Mouse (Mus musculus) heart, embryonic 12.5 days (tissue): ENCODE results near the gene 4930412O13Rik. TPM values are rescaled to one million over a fixed set of nuclear protein-coding genes. Genes with fewer than 3 reads are reported as not detected.

Source experiments
- ATAC-seq: fragments of 200-750 bp; cut with Nextera tagmentation; 2 replicates; pipeline ENCODE4 v1.8.0; 2017; ENCODE audit warnings: moderate TSS enrichment, moderate library complexity; ENCODE audit not compliant: insufficient number of reproducible peaks, low FRiP score
- H3K27ac ChIP-seq: fragments of 300-500 bp; sonication (generic); 2 replicates; pipeline ENCODE4 v1.5.1; 2016; ENCODE audit warnings: mild to moderate bottlenecking, moderate library complexity; ENCODE audit not compliant: poor library complexity, severe bottlenecking
- H3K27me3 ChIP-seq: fragments of 300-500 bp; sonication (generic); replicated peaks from 2 replicates; pipeline ENCODE4 v1.6.1; 2016; ENCODE audit warnings: mild to moderate bottlenecking, moderate library complexity
- H3K36me3 ChIP-seq: fragments of 300-500 bp; sonication (generic); 2 replicates; pipeline ENCODE4 v1.6.1; 2016; ENCODE audit warnings: mild to moderate bottlenecking, moderate library complexity
- H3K4me1 ChIP-seq: fragments of 300-500 bp; sonication (generic); replicated peaks from 2 replicates; pipeline ENCODE4 v1.6.1; 2016; ENCODE audit warnings: mild to moderate bottlenecking
- H3K4me2 ChIP-seq: fragments of 300-500 bp; sonication (generic); 2 replicates; pipeline ENCODE4 v1.6.1; 2016; ENCODE audit warnings: mild to moderate bottlenecking, moderate library complexity
- H3K4me3 ChIP-seq: fragments of 300-500 bp; sonication (generic); 2 replicates; pipeline ENCODE4 v1.5.1; 2016; ENCODE audit warnings: mild to moderate bottlenecking
- H3K9ac ChIP-seq: fragments of 300-500 bp; sonication (generic); 2 replicates; pipeline ENCODE4 v1.6.1; 2016; ENCODE audit warnings: mild to moderate bottlenecking, moderate library complexity
- H3K9me3 ChIP-seq: fragments of 300-500 bp; sonication (generic); replicated peaks from 2 replicates; pipeline ENCODE4 v1.6.1; 2016; ENCODE audit warnings: mild to moderate bottlenecking, moderate library complexity
- WGBS: fragments of 180-500 bp; shearing (Covaris S2); methylation state at CpG from one replicate; pipeline ENCODE4 v1.1.7; 2016; 5-methylcytosine and 5-hydroxymethylcytosine counted together
- polyA plus RNA-seq: library from polyadenylated mRNA; unstranded; fragments of >200 nt; fragmentation: Nextera tagmentation; extraction: Ambion mirVana; gene quantifications from 2 replicates; pipeline ENCODE4 v1.2.1, GENCODE M21; 2016

4930412O13Rik gene
- polyA plus RNA-seq, 1 experiment from 2014 or later = 1.8 TPM

- H3K9ac ChIP-seq = peak overlapping the region; percentile 59
- no peak overlapping the region for H3K4me3 ChIP-seq
- H3K4me1 ChIP-seq = peaks cover 47% of the 10 kb centered on the region
- H3K9me3 ChIP-seq = no peaks in the 10 kb centered on the region
- H3K4me2 ChIP-seq = peak overlapping the region; percentile 95
- no peak overlapping the region for H3K27ac ChIP-seq
- WGBS = 40% methylated on average over 2 of the region's 2 CpGs
- ATAC-seq = no peak
- peaks cover 31% of the 10 kb centered on the region for H3K27me3 ChIP-seq
- no peaks in the 10 kb centered on the region for H3K36me3 ChIP-seq
Measured at GRCm38 (mm10) chr2:9873757-9874156, 7.3 kb upstream of the 4930412O13Rik start.

GRCm38 (mm10) chr2:9874467-9875219 lies 6.4 kb upstream of the 4930412O13Rik start:
- H3K4me1 ChIP-seq = peaks cover 46% of the 10 kb centered on the region
- H3K9me3 ChIP-seq = no peaks in the 10 kb centered on the region
- H3K4me3 ChIP-seq = peak overlapping the region; percentile 60
- 10% methylated on average over 39 of the region's 39 CpGs for WGBS
- peaks cover 29% of the 10 kb centered on the region for H3K27me3 ChIP-seq
- peak overlapping the region; percentile 95 for H3K4me2 ChIP-seq
- ATAC-seq = no peak
- peak overlapping the region; percentile 41; the same call in 1 of the 2 replicates for H3K9ac ChIP-seq
- no peaks in the 10 kb centered on the region for H3K36me3 ChIP-seq
- no peak overlapping the region for H3K27ac ChIP-seq

- H3K27me3 ChIP-seq = peaks cover 26% of the 10 kb centered on the region
- peaks cover 49% of the 10 kb centered on the region for H3K4me1 ChIP-seq
- no peaks in the 10 kb centered on the region for H3K36me3 ChIP-seq
- no peak overlapping the region for H3K27ac ChIP-seq
- peak overlapping the region; percentile 60 for H3K4me3 ChIP-seq
- 6% methylated on average over 4 of the region's 4 CpGs for WGBS
- H3K4me2 ChIP-seq = peak overlapping the region; percentile 95
- peak overlapping the region; percentile 41; the same call in 1 of the 2 replicates for H3K9ac ChIP-seq
- no peak for ATAC-seq
- no peaks in the 10 kb centered on the region for H3K9me3 ChIP-seq
Measured at GRCm38 (mm10) chr2:9875220-9875619, 5.8 kb upstream of the 4930412O13Rik start.

GRCm38 (mm10) chr2:9875676-9876357 lies 5.2 kb upstream of the 4930412O13Rik start:
- H3K9ac ChIP-seq = 0 out of 2 replicates have a peak overlapping the region, but pooled peaks have one; percentile 41
- H3K27ac ChIP-seq = no peak overlapping the region
- peaks cover 52% of the 10 kb centered on the region for H3K4me1 ChIP-seq
- peak overlapping the region; percentile 60 for H3K4me3 ChIP-seq
- WGBS = 27% methylated on average over 12 of the region's 12 CpGs
- H3K36me3 ChIP-seq = no peaks in the 10 kb centered on the region
- ATAC-seq = no peak
- no peaks in the 10 kb centered on the region for H3K9me3 ChIP-seq
- peaks cover 27% of the 10 kb centered on the region for H3K27me3 ChIP-seq
- peak overlapping the region; percentile 95 for H3K4me2 ChIP-seq

GRCm38 (mm10) chr2:9876621-9877325 lies 4.3 kb upstream of the 4930412O13Rik start:
- Histone ChIP-seq H3K4me3 (peak overlapping the region; percentile 60), H3K9ac (peak overlapping the region; percentile 80), H3K27ac (peak overlapping the region; percentile 73), H3K9me3 (no peaks in the 10 kb centered on the region), H3K4me1 (peaks cover 51% of the 10 kb centered on the region), H3K27me3 (peaks cover 23% of the 10 kb centered on the region), H3K36me3 (no peaks in the 10 kb centered on the region), H3K4me2 (peak overlapping the region; percentile 95)
- WGBS = 2% methylated on average over 31 of the region's 31 CpGs
- no peak for ATAC-seq

GRCm38 (mm10) chr2:9877326-9877690 lies 3.7 kb upstream of the 4930412O13Rik start:
- under 1% methylated on average over 35 of the region's 35 CpGs for WGBS
- ATAC-seq = no peak
- H3K27ac ChIP-seq = peak overlapping the region; percentile 73
- no peaks in the 10 kb centered on the region for H3K9me3 ChIP-seq
- peak overlapping the region; percentile 95 for H3K4me2 ChIP-seq
- H3K4me3 ChIP-seq = peak overlapping the region; percentile 60
- H3K4me1 ChIP-seq = peaks cover 52% of the 10 kb centered on the region
- no peaks in the 10 kb centered on the region for H3K36me3 ChIP-seq
- peak overlapping the region; percentile 80 for H3K9ac ChIP-seq
- peaks cover 28% of the 10 kb centered on the region for H3K27me3 ChIP-seq

GRCm38 (mm10) chr2:9877966-9878563 lies 3.0 kb upstream of the 4930412O13Rik start:
- under 1% methylated on average over 19 of the region's 19 CpGs for WGBS
- peaks cover 49% of the 10 kb centered on the region for H3K4me1 ChIP-seq
- no peak for ATAC-seq
- peak overlapping the region; percentile 95 for H3K4me2 ChIP-seq
- H3K36me3 ChIP-seq = no peaks in the 10 kb centered on the region
- H3K9me3 ChIP-seq = no peaks in the 10 kb centered on the region
- peak overlapping the region; percentile 60 for H3K4me3 ChIP-seq
- H3K9ac ChIP-seq = peak overlapping the region; percentile 80
- peaks cover 28% of the 10 kb centered on the region for H3K27me3 ChIP-seq
- H3K27ac ChIP-seq = peak overlapping the region; percentile 73

- peak overlapping the region; percentile 73 for H3K27ac ChIP-seq
- no peaks in the 10 kb centered on the region for H3K36me3 ChIP-seq
- peaks cover 24% of the 10 kb centered on the region for H3K27me3 ChIP-seq
- ATAC-seq = peak; percentile 60
- no peaks in the 10 kb centered on the region for H3K9me3 ChIP-seq
- peak overlapping the region; percentile 60 for H3K4me3 ChIP-seq
- peaks cover 49% of the 10 kb centered on the region for H3K4me1 ChIP-seq
- WGBS = under 1% methylated on average over 30 of the region's 33 CpGs
- H3K4me2 ChIP-seq = peak overlapping the region; percentile 95
- peak overlapping the region; percentile 63 for H3K9ac ChIP-seq
Measured at GRCm38 (mm10) chr2:9878564-9879081, 2.4 kb upstream of the 4930412O13Rik start.

GRCm38 (mm10) chr2:9879092-9879491 lies 2.0 kb upstream of the 4930412O13Rik start:
- H3K4me3 ChIP-seq = peak overlapping the region; percentile 60
- no peaks in the 10 kb centered on the region for H3K36me3 ChIP-seq
- peaks cover 47% of the 10 kb centered on the region for H3K4me1 ChIP-seq
- under 1% methylated on average over 22 of the region's 22 CpGs for WGBS
- H3K9me3 ChIP-seq = no peaks in the 10 kb centered on the region
- peak overlapping the region; percentile 59; the same call in 1 of the 2 replicates for H3K9ac ChIP-seq
- H3K4me2 ChIP-seq = peak overlapping the region; percentile 95
- H3K27me3 ChIP-seq = peaks cover 20% of the 10 kb centered on the region
- ATAC-seq = peak; percentile 0; the same call in 1 of the 2 replicates
- H3K27ac ChIP-seq = peak overlapping the region; percentile 73

GRCm38 (mm10) chr2:9879493-9879892 lies 1.6 kb upstream of the 4930412O13Rik start:
- H3K27ac ChIP-seq = 0 out of 2 replicates have a peak overlapping the region, but pooled peaks have one; percentile 73
- H3K4me1 ChIP-seq = peaks cover 47% of the 10 kb centered on the region
- ATAC-seq = peak; percentile 91
- H3K4me3 ChIP-seq = peak overlapping the region; percentile 60
- WGBS = 0% methylated on average over 21 of the region's 21 CpGs
- peak overlapping the region; percentile 95 for H3K4me2 ChIP-seq
- H3K9me3 ChIP-seq = no peaks in the 10 kb centered on the region
- H3K27me3 ChIP-seq = peaks cover 18% of the 10 kb centered on the region
- peak overlapping the region; percentile 59; the same call in 1 of the 2 replicates for H3K9ac ChIP-seq
- no peaks in the 10 kb centered on the region for H3K36me3 ChIP-seq
